15 mouse cellular contexts compared by ENCODE assay signal in the genomic region with DNA sequence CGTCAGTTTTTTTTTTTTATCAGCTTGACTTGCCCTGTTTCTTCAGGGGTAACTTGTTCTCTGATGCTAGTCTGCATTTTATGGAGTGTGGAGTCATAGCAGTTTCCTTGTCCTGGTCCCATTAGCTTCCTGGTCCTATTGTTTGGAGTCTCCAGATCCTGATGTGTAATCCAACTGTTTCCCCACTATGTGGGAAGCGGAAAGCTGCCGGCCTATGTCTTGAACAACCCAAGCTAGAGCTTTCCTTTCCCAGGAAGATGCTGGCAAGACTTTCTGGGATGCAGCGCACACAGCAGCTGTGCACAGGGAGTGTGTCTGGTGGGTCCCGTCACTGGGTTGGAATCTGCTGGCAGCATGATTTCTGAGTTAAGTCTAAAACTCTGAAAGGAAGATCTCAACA.
DNase-seq lines count a peak whose midpoint lies in the region; ATAC-seq and TF ChIP-seq lines count a peak whose summit lies in the region.
"Had no signal": no experiment of that assay in that cellular context is flagged by ENCODE, and none has a peak within 500 bp of the region (broad histone marks: within the 10 kb centered on the region; RNA-seq: fewer than 3 reads in every experiment).

No protein-coding gene starts in this region.

- H3K4me2 ChIP-seq in intestine, embryonic 16.5 days (ENCODE audit: low read depth, low read length) = no peak overlapping the region
- H3K4me2 ChIP-seq in intestine, postnatal 0 days (replicated peaks; ENCODE audit: low read depth) = no peak overlapping the region
- H3K4me2 ChIP-seq: hindbrain, embryonic 14.5 days; liver, embryonic 13.5 days; neural tube, embryonic 15.5 days had no signal

- H3K27me3 ChIP-seq in intestine, embryonic 16.5 days (replicated peaks; ENCODE audit: control insufficient read depth, insufficient read depth, low read length) = no peaks in the 10 kb centered on the region
- H3K27me3 ChIP-seq in intestine, postnatal 0 days (replicated peaks; ENCODE audit: control insufficient read depth, insufficient read depth, low read length) = no peaks in the 10 kb centered on the region
- H3K27me3 ChIP-seq: liver, embryonic 13.5 days; neural tube, embryonic 15.5 days had no signal

- no peaks in the 10 kb centered on the region for H3K4me1 ChIP-seq in intestine, embryonic 16.5 days (ENCODE audit: control insufficient read depth, insufficient read depth, low read length)
- no peaks in the 10 kb centered on the region for H3K4me1 ChIP-seq in intestine, postnatal 0 days (replicated peaks; ENCODE audit: control insufficient read depth, insufficient read depth, low read length)
- H3K4me1 ChIP-seq: liver, embryonic 13.5 days had no signal

- DNase-seq in gastrocnemius, postnatal 14 days = peak; percentile 40
- peak; percentile 58 to 61 for DNase-seq in heart, postnatal 14 days
- DNase-seq in lung, postnatal 25 days (ENCODE audit: low spot score) = peak; percentile 26
- no peak for DNase-seq in left cerebral cortex, adult 8-10 months (ENCODE audit: low spot score in 2 of 2)
- DNase-seq: adrenal gland, postnatal 10 days; cerebellum, postnatal 25 days; kidney, adult 9 months; liver, embryonic 13.5 days had no signal

- no peaks in the 10 kb centered on the region for H3K9me3 ChIP-seq in intestine, embryonic 16.5 days (ENCODE audit: control insufficient read depth, low read length)
- H3K9me3 ChIP-seq in intestine, postnatal 0 days (ENCODE audit: control insufficient read depth) = no peaks in the 10 kb centered on the region
- H3K9me3 ChIP-seq: forebrain, embryonic 10.5 days; limb, embryonic 10.5 days; liver, embryonic 13.5 days; neural tube, embryonic 15.5 days had no signal

- H3K27ac ChIP-seq in intestine, embryonic 16.5 days (ENCODE audit: low read length) = no peak overlapping the region
- H3K27ac ChIP-seq in intestine, postnatal 0 days (ENCODE audit: low read depth, low read length) = no peak overlapping the region
- H3K27ac ChIP-seq: forebrain, embryonic 10.5 days; hindbrain, embryonic 14.5 days; limb, embryonic 10.5 days; liver, embryonic 13.5 days; neural tube, embryonic 15.5 days had no signal

- no peaks in the 10 kb centered on the region for H3K36me3 ChIP-seq in intestine, embryonic 16.5 days (ENCODE audit: control insufficient read depth, insufficient read depth, low read length)
- H3K36me3 ChIP-seq in intestine, postnatal 0 days (ENCODE audit: control insufficient read depth, insufficient read depth) = no peaks in the 10 kb centered on the region
- H3K36me3 ChIP-seq: forebrain, embryonic 10.5 days; limb, embryonic 10.5 days; liver, embryonic 13.5 days; neural tube, embryonic 15.5 days had no signal

- no peak for TF ChIP-seq CTCF in intestine, postnatal 0 days (IDR thresholded peaks at IDR 0.05; ENCODE audit: low read depth)

- WGBS in intestine, embryonic 16.5 days = 69% methylated on average over 5 of the region's 5 CpGs
- 68% methylated on average over 5 of the region's 5 CpGs for WGBS in intestine, postnatal 0 days

- H3K9ac ChIP-seq in intestine, embryonic 16.5 days (ENCODE audit: low read depth, low read length) = no peak overlapping the region
- H3K9ac ChIP-seq in intestine, postnatal 0 days (ENCODE audit: low read depth, low read length) = no peak overlapping the region
- H3K9ac ChIP-seq: hindbrain, embryonic 14.5 days; liver, embryonic 13.5 days; neural tube, embryonic 15.5 days had no signal

- ATAC-seq in intestine, embryonic 16.5 days = 0 out of 2 replicates have a peak, but pooled peaks have one; percentile 9
- ATAC-seq in intestine, postnatal 0 days = no peak
- no peak for ATAC-seq in megakaryocyte progenitor cell, adult 5-6 weeks (replicated peaks; ENCODE audit: poor library complexity)

- no peak overlapping the region for H3K4me3 ChIP-seq in intestine, embryonic 16.5 days (ENCODE audit: low read length)
- H3K4me3 ChIP-seq in intestine, postnatal 0 days (ENCODE audit: low read depth, low read length) = no peak overlapping the region
- H3K4me3 ChIP-seq: forebrain, embryonic 10.5 days; limb, embryonic 10.5 days; liver, embryonic 13.5 days; neural tube, embryonic 15.5 days had no signal

- intact Hi-C loops in gastrocnemius, postnatal 14 days (cut with DNase I; ENCODE audit: low total_unique reads) = no loop called here
- intact Hi-C loops in heart, postnatal 14 days (cut with DNase I) = loop anchor here (2.0 to 5.0 kb wide), 2 partner anchors 45 to 220 kb away; no protein-coding TSS in a partner anchor

Comparison
In these comparisons a context has a peak if more than half of its experiments do, and no peak if none do; other contexts are left out.
1. DNase-seq: peak in gastrocnemius, postnatal 14 days (single experiment), heart, postnatal 14 days (2 of 2) and lung, postnatal 25 days (single experiment); none in left cerebral cortex, adult 8-10 months (0 of 2).